Mouse (Mus musculus) gastrocnemius, adult 8-10 months (tissue): ENCODE measurements around the gene Hcfc1. TPM values are rescaled to one million over a fixed set of nuclear protein-coding genes. Genes with fewer than 3 reads are reported as not detected.

ENCODE experiments used
- DNase-seq, 2 experiments: peaks; one replicate each; pipeline ENCODE4 v3.0.0; 2022; ENCODE audit warnings: low spot score in 2 of 2
- total RNA-seq, 4 experiments: library from RNA; stranded (reverse); gene quantifications; 2 replicates each; pipeline ENCODE4 v1.2.4; 2022

Gene Hcfc1
- 10 to 100 TPM; 29.8 to 34.0 (median 32.0) TPM for total RNA-seq

DNA sequence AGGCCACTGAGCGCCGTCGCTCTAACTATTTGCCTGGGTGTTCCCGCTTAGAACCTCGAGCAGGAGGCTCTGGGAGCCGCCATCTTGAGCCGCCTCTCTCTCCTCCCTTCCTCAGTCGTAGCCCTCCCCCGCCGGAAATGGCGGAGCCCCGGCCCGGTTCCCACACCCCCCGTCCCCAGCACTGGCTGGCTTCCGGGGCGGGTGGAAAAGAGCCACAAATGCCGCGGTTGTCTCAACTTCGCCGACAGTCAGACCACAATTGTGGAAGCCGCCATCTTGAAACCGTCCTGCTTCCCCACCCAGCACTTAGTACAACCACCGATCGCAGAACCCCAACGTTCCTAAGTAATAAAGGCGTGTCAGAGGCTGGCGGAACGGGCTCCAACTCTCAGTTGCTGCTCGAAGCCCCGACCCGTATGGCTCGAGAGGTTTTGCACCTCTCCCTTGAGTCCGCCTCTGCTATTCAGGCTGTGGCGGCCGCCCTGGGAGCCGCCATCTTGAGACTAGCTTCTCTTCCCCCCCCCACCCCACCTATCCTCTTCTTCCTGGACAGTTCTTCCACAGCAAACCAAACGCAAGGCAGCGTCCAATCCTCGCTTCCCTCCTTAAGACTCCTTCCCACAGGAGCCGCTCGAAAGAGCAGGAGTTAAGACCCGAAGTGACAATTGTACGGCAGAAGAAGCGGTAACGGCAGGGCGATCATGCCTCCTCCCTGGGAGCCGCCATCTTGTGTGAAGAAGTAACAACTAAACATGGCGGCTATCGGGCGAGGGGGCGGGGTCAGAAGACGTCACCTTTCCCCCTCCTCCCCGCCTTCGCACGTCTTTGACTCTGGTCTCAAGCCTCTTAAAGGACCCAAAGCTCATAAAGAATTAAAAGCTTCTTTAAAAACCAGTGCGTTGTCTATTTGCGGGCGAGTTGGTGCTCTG, at the start of gene Hcfc1:
Gene Hcfc1 (minus strand): TSS at position 110 of the 929 bp plus-strand sequence.
- peak; percentile 83 to 87 for DNase-seq

GRCm38 (mm10) chrX:74014597-74014996, 48.4 kb upstream of the Hcfc1 start:
- DNase-seq, result no peak

DNA sequence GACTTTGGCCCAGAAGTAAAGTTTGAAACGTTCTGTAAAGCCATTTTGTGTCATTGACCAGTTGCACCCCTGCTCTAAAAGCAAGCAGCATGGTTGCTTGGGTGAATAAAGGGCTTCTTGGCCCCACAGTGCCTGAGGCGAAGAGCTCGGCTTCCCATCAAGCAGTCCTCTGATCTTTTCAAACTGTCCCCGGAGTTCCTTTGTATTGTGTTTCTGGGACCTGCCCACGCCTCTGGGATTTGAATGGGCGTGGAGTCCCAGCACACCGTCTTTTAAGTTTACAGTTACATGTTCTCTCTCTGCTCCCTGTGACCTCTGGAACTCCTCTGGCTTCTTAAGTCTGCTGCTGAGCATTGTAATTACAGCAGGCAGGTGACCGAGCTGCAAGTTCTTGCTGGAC, 41.9 kb upstream of the Hcfc1 start:
- no peak for DNase-seq

GRCm38 (mm10) chrX:74006401-74006800, 40.2 kb upstream of the Hcfc1 start:
- DNase-seq, result no peak

DNA sequence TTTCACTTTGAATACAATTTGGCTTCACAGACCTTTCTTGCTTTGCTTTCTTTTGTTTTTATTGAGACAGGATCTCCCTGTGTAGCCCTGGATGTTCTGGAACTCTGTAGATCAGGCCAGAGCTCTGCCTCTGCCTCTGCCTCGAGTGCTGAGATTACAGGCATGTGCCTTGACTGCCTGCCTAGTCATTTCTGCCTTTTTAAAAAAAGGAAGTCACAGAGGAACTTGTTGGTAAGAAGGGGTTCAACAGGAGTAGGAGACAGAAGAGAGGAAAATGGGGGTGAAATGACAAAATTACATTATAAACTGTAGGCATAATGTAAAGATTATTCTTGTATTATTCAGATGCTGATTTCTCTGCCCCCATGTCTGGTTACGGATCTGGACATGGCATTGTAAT, 37.5 kb upstream of the Hcfc1 start:
- no peak for DNase-seq

DNA sequence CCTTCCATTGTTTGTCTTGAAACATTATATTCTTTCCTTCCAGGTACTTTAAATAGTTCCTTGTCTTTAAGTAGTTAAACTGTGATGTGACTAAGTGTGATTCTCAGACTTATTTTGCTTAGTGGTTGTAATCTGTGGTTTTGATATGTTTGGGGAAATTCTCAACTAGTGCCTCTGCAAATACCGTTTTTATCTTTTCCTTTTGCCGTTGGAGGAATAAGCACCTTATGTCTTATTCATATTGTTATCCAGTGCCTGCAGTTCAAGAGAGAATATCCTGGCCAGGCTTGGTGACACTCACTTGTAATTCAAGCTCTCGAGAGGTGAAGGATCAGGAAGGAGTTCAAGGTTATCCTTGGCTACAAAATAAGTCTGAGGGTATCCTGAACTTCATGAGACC, 34.9 kb upstream of the Hcfc1 start:
- no peak for DNase-seq

DNA sequence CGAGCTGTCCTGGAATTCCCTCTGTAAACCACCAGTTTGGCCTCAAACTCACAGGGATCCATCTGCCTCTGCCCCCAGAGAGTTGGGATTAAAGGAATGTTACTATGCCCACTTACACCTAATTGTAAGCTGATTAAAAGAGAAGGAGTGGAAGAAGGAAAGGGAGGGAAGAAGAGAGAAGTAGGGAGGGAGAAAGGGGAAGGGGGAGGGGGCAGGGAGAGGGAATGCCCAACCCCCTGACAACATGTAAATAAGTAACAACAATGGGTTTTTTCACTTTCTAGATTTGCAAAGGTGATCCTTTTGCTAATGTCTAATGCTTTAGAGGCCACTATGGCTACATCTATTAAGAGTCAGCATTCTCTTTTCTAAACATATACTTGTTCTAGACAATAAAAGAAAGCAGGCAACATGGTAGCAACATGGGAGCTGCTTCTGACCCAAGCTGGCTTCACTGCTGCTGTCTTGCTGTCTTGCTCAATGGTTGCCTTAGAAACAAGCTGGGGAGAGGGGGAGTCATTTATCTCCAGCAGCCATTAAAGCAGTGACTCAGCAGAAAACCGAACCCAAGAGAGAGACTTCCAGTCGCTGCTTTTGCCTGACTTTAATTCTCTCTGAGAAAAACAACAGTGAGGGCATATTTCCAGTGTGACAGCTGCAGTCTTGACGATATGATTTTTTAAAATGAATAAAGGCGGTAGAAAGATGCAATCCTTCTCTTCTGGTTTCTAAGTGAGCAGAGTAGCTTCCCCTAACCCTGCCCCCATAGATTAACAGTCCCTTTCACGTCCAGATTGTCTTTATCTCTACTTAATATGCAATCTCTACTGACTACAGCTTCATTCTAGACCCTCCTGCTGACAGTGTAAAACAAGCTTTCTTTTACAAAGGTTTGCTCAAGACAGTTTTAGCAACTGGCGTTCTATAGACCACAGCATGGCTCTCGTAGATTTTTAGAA, 33.0 kb upstream of the Hcfc1 start:
- DNase-seq, result no peak

DNA sequence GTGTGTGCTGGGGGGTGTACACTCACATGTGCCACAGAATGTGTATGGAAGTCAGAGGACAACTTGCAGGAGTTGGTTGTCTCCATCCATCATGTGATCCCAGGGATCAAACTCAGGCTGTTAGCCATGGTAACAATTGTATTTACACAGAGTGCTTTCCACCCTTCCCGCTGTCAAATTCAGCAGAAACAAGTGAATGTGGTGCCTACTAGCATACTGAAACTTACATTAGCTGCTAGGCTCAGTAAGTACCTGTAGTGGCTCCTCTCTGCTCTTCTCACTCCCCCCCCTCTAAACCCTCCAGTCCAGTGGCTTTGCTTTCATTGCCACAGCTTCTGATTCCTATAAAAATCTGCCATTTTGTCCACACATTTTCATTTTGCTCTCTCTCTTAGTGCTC, 11.6 kb upstream of the Hcfc1 start:
- DNase-seq, result no peak

- no peak for DNase-seq
Measured at GRCm38 (mm10) chrX:73976283-73976682, 10.1 kb upstream of the Hcfc1 start.

DNA sequence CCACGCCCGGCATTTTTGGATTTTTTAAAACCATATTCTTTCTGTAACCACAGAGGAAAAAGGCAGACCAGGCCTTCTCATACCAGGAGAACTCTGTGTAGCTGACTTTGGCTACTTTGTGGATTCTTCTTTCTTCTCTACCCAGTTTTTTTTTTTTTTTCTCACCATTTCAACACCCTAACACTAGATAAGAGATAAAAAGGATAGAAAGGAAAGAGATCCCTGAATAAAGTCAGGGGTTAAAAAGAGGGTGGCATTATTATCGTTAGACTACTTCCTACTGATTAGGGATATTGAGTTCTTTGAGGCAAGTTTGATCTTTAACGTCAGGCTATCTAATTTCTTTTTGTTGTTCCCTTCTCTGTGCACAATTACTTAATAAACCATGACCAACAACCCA, 6.6 kb upstream of the Hcfc1 start:
- DNase-seq, result no peak

- DNase-seq, result no peak
Measured at GRCm38 (mm10) chrX:73970781-73971180, 4.6 kb upstream of the Hcfc1 start.

DNA sequence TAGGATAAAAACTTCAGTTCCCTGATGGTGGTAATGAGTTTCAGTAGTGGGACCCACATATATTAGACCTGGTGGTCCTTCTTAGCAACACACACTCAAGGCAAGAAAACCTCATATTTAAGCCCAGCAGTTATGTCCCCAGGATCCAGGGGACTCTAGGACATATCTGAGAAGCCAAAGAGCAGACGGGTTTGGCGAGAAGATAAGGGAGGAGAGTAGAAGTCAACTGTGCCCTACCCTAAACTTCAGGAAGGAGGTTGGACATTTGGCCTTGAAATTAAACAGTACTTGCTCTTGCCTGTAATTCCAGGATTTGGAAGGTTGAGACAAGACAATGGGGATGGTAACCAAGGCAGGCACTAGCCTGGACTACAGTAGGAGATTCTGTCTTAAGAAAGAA, 3.6 kb upstream of the Hcfc1 start:
- no peak for DNase-seq

DNA sequence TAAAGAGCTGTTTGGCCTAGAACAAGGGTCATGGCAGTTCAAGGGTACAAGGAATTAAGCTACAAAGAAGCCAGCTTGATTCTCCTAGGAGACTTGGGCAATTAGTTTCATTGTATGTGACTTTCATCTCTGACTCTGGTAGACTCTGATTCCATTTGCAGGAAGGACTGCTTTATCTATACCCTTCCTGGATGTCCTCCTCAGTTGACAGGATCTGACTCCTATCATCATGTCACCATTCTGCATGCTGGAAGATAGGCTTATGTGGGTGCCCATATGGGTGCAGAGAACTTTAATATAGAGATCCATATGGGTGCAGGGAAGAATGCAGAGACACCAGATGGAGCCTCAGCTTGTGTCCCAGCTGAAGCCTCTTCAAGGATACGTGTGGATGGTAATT, 3.0 kb upstream of the Hcfc1 start:
- no peak for DNase-seq

- peak; percentile 75 to 86 for DNase-seq
Measured at GRCm38 (mm10) chrX:73967177-73968075, 1.3 kb upstream of the Hcfc1 start.

DNA sequence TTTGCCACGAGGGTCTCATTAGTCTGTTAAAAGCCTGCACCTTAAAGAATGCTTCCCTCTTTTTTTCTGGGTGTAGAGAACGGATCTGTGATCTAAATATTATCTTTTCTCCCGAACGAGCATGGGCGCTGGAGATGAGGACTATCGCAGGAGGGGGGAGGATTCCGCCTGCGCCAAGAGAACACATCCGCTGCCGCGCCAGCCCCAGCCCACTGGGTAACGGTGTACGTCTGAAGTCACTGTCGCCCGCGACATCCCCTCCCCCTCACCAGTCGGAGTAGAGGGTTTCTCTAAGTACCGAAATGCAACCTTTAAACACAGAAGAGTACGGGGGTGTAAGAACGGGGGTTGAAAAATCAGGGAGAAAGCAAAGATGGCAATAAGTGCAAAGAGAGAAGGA, 850 bp downstream of the Hcfc1 start:
- DNase-seq, result peak in 1 of 2 experiments; percentile 23

DNA sequence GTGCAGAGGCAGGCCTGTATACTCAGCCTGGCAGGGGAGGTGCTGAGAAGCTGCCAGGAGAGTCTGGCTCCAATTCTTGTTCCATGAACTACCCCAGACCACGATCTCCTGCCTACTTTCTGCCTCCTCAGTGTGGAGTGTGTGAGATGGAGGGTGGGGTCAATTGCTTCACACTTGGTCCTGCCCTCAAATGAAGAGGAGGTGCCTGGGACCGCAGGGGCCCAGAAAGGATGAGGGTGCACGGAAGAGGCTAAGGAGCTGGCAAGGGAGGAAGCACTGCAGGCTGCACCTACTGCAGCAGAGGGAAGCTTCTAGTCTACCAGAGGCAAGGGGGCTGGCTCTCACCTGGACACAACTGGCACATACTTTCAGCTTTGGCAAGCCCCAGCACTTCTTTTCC, 1.8 kb downstream of the Hcfc1 start:
- no peak for DNase-seq

GRCm38 (mm10) chrX:73954988-73955387, 11.2 kb downstream of the Hcfc1 start:
- peak in 1 of 2 experiments; percentile 52 for DNase-seq

- DNase-seq, result no peak
Measured at GRCm38 (mm10) chrX:73952603-73953002, 13.6 kb downstream of the Hcfc1 start.

DNA sequence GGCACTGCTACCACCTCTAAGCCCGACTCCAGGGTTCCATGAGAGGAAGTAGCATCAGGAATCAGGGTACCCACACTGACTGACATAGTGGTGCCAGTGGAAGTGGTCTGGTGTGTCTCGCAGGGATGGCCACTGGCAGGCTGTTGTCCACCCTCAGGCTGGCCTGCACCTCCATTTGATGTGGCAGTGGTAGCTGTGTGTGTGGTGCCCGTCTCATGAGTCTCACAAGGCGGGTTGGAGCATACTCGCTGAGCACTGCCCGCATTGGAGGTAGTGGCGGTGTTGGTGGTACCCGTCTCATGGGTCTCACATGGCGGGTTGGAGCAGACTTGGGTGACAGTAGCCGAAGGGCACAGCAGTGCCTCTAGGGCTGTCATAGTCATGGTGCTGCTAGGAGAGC, 16.8 kb downstream of the Hcfc1 start:
- DNase-seq, result no peak

GRCm38 (mm10) chrX:73948647-73949046, 17.5 kb downstream of the Hcfc1 start:
- peak; percentile 28 to 36 for DNase-seq

GRCm38 (mm10) chrX:73946896-73947295, 19.3 kb downstream of the Hcfc1 start:
- no peak for DNase-seq
